Mouse (Mus musculus): ENCODE data around the gene Epha4.

DNA sequence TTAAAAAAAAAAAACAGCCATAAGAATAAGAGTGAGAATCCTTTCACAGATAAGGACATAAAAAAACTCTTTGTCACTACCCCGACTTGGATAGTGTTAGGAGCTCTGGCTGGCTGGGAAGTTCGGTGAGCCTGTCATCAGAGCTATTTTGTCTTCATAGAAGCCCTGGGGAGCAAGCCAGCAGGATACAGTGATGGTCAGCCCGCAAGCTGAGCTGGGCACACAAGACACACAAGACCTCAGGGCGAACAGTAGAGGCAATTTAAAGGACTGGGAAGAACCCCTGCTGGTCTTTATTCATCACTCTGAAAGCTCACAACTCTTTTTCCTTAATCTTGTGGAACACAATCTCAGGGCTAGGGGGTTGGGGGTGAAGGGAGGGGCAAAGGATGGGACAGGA is 73.5 kb downstream of the Epha4 start:
- TF ChIP-seq EP300 (IDR thresholded peaks at IDR 0.05; ENCODE audit: insufficient read depth, low read depth, low read length) (0 out of 2 replicates have a peak, but pooled peaks have one; percentile 51), CTCF (IDR thresholded peaks at IDR 0.05; ENCODE audit: low read depth, low read length) (no peak)
